Mouse (Mus musculus): ENCODE results near the gene R3hdm2. TPM values are rescaled to one million over a fixed set of nuclear protein-coding genes. Genes with fewer than 3 reads are reported as not detected.

Gene R3hdm2
- polyA plus RNA-seq, 1 experiment from 2014 or later: 18.3 TPM

- no peak overlapping the region for H3K4me2 ChIP-seq (ENCODE audit: low read depth, low read length)
- H3K27me3 ChIP-seq (replicated peaks; ENCODE audit: control insufficient read depth, insufficient read depth, low read length): no peaks in the 10 kb centered on the region
- no peak overlapping the region for H3K4me3 ChIP-seq (ENCODE audit: low read length)
- H3K4me1 ChIP-seq (ENCODE audit: control insufficient read depth, insufficient read depth, low read length): peaks cover 13% of the 10 kb centered on the region
- no peak overlapping the region for H3K9ac ChIP-seq (ENCODE audit: low read depth, low read length)
- 61% methylated on average over 2 of the region's 2 CpGs for WGBS
- no peak overlapping the region for H3K27ac ChIP-seq (ENCODE audit: low read length)
- no peak for ATAC-seq
- no peaks in the 10 kb centered on the region for H3K9me3 ChIP-seq (ENCODE audit: control insufficient read depth, low read length)
- H3K36me3 ChIP-seq (ENCODE audit: control insufficient read depth, insufficient read depth, low read length): no peaks in the 10 kb centered on the region
Measured at GRCm38 (mm10) chr10:127412776-127413175, 32.6 kb downstream of the R3hdm2 start.

DNA sequence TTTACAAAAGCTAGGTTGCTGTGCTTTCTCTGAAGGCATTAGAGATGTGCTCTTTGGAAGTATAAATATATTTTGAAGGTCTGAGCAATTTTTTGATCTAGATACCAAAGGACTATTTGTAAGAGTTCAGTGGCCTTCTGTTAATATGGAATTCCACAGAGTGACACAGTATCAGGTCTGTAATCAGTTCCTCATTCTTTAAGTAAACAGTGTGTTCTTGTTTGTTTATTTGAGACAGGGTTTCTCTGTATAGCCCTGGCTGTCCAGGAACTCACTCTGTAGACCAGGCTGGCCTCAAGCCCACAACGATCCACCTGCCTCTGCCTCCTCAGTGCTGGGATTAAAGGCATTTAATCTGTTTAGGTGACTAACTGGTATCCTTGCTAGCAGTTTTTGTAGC is 33.5 kb downstream of the R3hdm2 start:
- H3K4me3 ChIP-seq (ENCODE audit: low read length): no peak overlapping the region
- no peaks in the 10 kb centered on the region for H3K27me3 ChIP-seq (replicated peaks; ENCODE audit: control insufficient read depth, insufficient read depth, low read length)
- no peak for ATAC-seq
- no peak overlapping the region for H3K4me2 ChIP-seq (ENCODE audit: low read depth, low read length)
- H3K9me3 ChIP-seq (ENCODE audit: control insufficient read depth, low read length): no peaks in the 10 kb centered on the region
- no peak overlapping the region for H3K9ac ChIP-seq (ENCODE audit: low read depth, low read length)
- H3K27ac ChIP-seq (ENCODE audit: low read length): no peak overlapping the region
- WGBS: 56% methylated on average over 1 of the region's 1 CpGs
- peaks cover 13% of the 10 kb centered on the region for H3K4me1 ChIP-seq (ENCODE audit: control insufficient read depth, insufficient read depth, low read length)
- no peaks in the 10 kb centered on the region for H3K36me3 ChIP-seq (ENCODE audit: control insufficient read depth, insufficient read depth, low read length)

DNA sequence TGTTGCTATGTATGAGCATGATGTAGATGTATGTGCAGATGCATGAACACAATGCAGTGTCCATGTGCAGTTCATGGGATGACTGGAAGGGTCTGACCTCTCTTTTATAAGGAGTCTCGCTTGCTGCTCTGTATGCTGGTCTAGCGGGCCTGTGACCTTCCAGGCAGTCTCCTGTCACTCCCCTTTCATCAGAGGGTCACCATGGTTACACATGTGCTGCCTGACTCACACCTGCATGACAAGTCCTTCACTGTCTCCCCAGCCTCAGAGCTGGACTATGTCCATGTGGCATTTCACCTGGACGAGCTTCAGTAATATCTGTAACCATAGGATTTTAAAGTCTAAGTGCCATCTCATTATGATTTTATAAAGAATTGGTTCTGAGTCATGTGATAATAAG is 34.0 kb downstream of the R3hdm2 start:
- 78% methylated on average over 3 of the region's 3 CpGs for WGBS

GRCm38 (mm10) chr10:127420131-127420530 is 40.0 kb downstream of the R3hdm2 start:
- H3K27me3 ChIP-seq (replicated peaks; ENCODE audit: control insufficient read depth, insufficient read depth, low read length): no peaks in the 10 kb centered on the region
- H3K4me3 ChIP-seq (ENCODE audit: low read length): no peak overlapping the region
- H3K27ac ChIP-seq (ENCODE audit: low read length): no peak overlapping the region
- no peak overlapping the region for H3K4me2 ChIP-seq (ENCODE audit: low read depth, low read length)
- peaks cover 6% of the 10 kb centered on the region for H3K4me1 ChIP-seq (ENCODE audit: control insufficient read depth, insufficient read depth, low read length)
- ATAC-seq: no peak
- no peaks in the 10 kb centered on the region for H3K36me3 ChIP-seq (ENCODE audit: control insufficient read depth, insufficient read depth, low read length)
- no peak overlapping the region for H3K9ac ChIP-seq (ENCODE audit: low read depth, low read length)
- 21% methylated on average over 6 of the region's 6 CpGs for WGBS
- H3K9me3 ChIP-seq (ENCODE audit: control insufficient read depth, low read length): no peaks in the 10 kb centered on the region

More for the DNA sequence above, 34.0 kb downstream of the R3hdm2 start:
- H3K27ac ChIP-seq (ENCODE audit: low read length): no peak overlapping the region
- H3K9me3 ChIP-seq (ENCODE audit: control insufficient read depth, low read length): no peaks in the 10 kb centered on the region
- no peaks in the 10 kb centered on the region for H3K27me3 ChIP-seq (replicated peaks; ENCODE audit: control insufficient read depth, insufficient read depth, low read length)
- peaks cover 13% of the 10 kb centered on the region for H3K4me1 ChIP-seq (ENCODE audit: control insufficient read depth, insufficient read depth, low read length)
- H3K4me3 ChIP-seq (ENCODE audit: low read length): no peak overlapping the region
- H3K36me3 ChIP-seq (ENCODE audit: control insufficient read depth, insufficient read depth, low read length): no peaks in the 10 kb centered on the region
- H3K4me2 ChIP-seq (ENCODE audit: low read depth, low read length): no peak overlapping the region
- ATAC-seq: peak; percentile 72
- H3K9ac ChIP-seq (ENCODE audit: low read depth, low read length): no peak overlapping the region

GRCm38 (mm10) chr10:127420676-127421353 is 40.7 kb downstream of the R3hdm2 start:
- H3K27me3 ChIP-seq (replicated peaks; ENCODE audit: control insufficient read depth, insufficient read depth, low read length): no peaks in the 10 kb centered on the region
- peaks cover 10% of the 10 kb centered on the region for H3K4me1 ChIP-seq (ENCODE audit: control insufficient read depth, insufficient read depth, low read length)
- H3K9ac ChIP-seq (ENCODE audit: low read depth, low read length): no peak overlapping the region
- WGBS: 24% methylated on average over 9 of the region's 9 CpGs
- no peaks in the 10 kb centered on the region for H3K36me3 ChIP-seq (ENCODE audit: control insufficient read depth, insufficient read depth, low read length)
- H3K27ac ChIP-seq (ENCODE audit: low read length): no peak overlapping the region
- H3K9me3 ChIP-seq (ENCODE audit: control insufficient read depth, low read length): no peaks in the 10 kb centered on the region
- no peak overlapping the region for H3K4me2 ChIP-seq (ENCODE audit: low read depth, low read length)
- no peak overlapping the region for H3K4me3 ChIP-seq (ENCODE audit: low read length)
- ATAC-seq: no peak

- H3K4me1 ChIP-seq (ENCODE audit: control insufficient read depth, insufficient read depth, low read length): peaks cover 19% of the 10 kb centered on the region
- no peaks in the 10 kb centered on the region for H3K9me3 ChIP-seq (ENCODE audit: control insufficient read depth, low read length)
- H3K27me3 ChIP-seq (replicated peaks; ENCODE audit: control insufficient read depth, insufficient read depth, low read length): no peaks in the 10 kb centered on the region
- no peak overlapping the region for H3K27ac ChIP-seq (ENCODE audit: low read length)
- H3K4me2 ChIP-seq (ENCODE audit: low read depth, low read length): peak overlapping the region; percentile 30; the same call in 1 of the 2 replicates
- no peak overlapping the region for H3K9ac ChIP-seq (ENCODE audit: low read depth, low read length)
- no peak overlapping the region for H3K4me3 ChIP-seq (ENCODE audit: low read length)
- WGBS: 18% methylated on average over 6 of the region's 6 CpGs
- no peaks in the 10 kb centered on the region for H3K36me3 ChIP-seq (ENCODE audit: control insufficient read depth, insufficient read depth, low read length)
- peak; percentile 54; the same call in 1 of the 2 replicates for ATAC-seq
Measured at GRCm38 (mm10) chr10:127422047-127422446, 41.9 kb downstream of the R3hdm2 start.

GRCm38 (mm10) chr10:127425794-127426193 is 45.7 kb downstream of the R3hdm2 start:
- Histone ChIP-seq H3K4me1 (ENCODE audit: control insufficient read depth, insufficient read depth, low read length) (peaks cover 21% of the 10 kb centered on the region), H3K4me3 (ENCODE audit: low read length) (no peak overlapping the region), H3K9me3 (ENCODE audit: control insufficient read depth, low read length) (no peaks in the 10 kb centered on the region), H3K27ac (ENCODE audit: low read length) (no peak overlapping the region), H3K4me2 (ENCODE audit: low read depth, low read length) (no peak overlapping the region), H3K27me3 (replicated peaks; ENCODE audit: control insufficient read depth, insufficient read depth, low read length) (no peaks in the 10 kb centered on the region), H3K9ac (ENCODE audit: low read depth, low read length) (no peak overlapping the region), H3K36me3 (ENCODE audit: control insufficient read depth, insufficient read depth, low read length) (no peaks in the 10 kb centered on the region)
- 68% methylated on average over 2 of the region's 2 CpGs for WGBS
- peak; percentile 73 for ATAC-seq

DNA sequence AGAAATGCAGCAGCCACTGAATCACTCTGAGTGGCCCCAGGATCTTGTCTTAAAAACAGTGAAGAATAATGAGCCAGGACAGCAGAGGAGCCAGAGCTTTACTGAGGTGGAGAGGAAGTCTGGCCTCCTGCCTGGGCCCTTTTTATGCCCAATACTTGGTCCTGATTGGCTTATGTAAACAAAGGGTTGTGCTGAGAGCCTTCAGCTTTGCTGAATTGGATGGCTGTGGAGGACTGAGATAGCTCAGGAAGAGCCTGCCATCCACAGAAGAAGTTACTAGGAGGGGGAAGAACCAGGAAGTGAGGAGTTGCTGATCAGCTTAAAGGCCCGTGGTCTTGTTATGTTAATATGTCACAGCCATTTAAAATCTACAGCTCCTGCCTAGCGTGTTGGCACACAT is 46.5 kb downstream of the R3hdm2 start:
- peaks cover 18% of the 10 kb centered on the region for H3K4me1 ChIP-seq (ENCODE audit: control insufficient read depth, insufficient read depth, low read length)
- no peak overlapping the region for H3K4me3 ChIP-seq (ENCODE audit: low read length)
- no peaks in the 10 kb centered on the region for H3K9me3 ChIP-seq (ENCODE audit: control insufficient read depth, low read length)
- peak overlapping the region; percentile 43 for H3K27ac ChIP-seq (ENCODE audit: low read length)
- H3K4me2 ChIP-seq (ENCODE audit: low read depth, low read length): no peak overlapping the region
- 18% methylated on average over 2 of the region's 2 CpGs for WGBS
- H3K9ac ChIP-seq (ENCODE audit: low read depth, low read length): no peak overlapping the region
- H3K27me3 ChIP-seq (replicated peaks; ENCODE audit: control insufficient read depth, insufficient read depth, low read length): no peaks in the 10 kb centered on the region
- ATAC-seq: peak; percentile 47
- no peaks in the 10 kb centered on the region; the same call in 1 of the 2 replicates for H3K36me3 ChIP-seq (ENCODE audit: control insufficient read depth, insufficient read depth, low read length)

- Histone ChIP-seq H3K9me3 (ENCODE audit: control insufficient read depth, low read length) (no peaks in the 10 kb centered on the region), H3K4me1 (ENCODE audit: control insufficient read depth, insufficient read depth, low read length) (peaks cover 15% of the 10 kb centered on the region), H3K36me3 (ENCODE audit: control insufficient read depth, insufficient read depth, low read length) (no peaks in the 10 kb centered on the region; the same call in 1 of the 2 replicates), H3K27ac (ENCODE audit: low read length) (peak overlapping the region; percentile 20; the same call in 1 of the 2 replicates), H3K4me2 (ENCODE audit: low read depth, low read length) (no peak overlapping the region), H3K27me3 (replicated peaks; ENCODE audit: control insufficient read depth, insufficient read depth, low read length) (no peaks in the 10 kb centered on the region), H3K9ac (ENCODE audit: low read depth, low read length) (no peak overlapping the region), H3K4me3 (ENCODE audit: low read length) (no peak overlapping the region)
- 0 out of 2 replicates have a peak, but pooled peaks have one; percentile 34 for ATAC-seq
- WGBS: 74% methylated on average over 1 of the region's 1 CpGs
Measured at GRCm38 (mm10) chr10:127427107-127427506, 47.0 kb downstream of the R3hdm2 start.

All from intestine, embryonic 16.5 days (tissue).